Mouse (Mus musculus): ENCODE measurements around the gene Bmper. TPM values are rescaled to one million over a fixed set of nuclear protein-coding genes. Genes with fewer than 3 reads are reported as not detected.

Bmper gene
- polyA plus RNA-seq, 1 experiment from 2014 or later, result 10.9 TPM

DNA sequence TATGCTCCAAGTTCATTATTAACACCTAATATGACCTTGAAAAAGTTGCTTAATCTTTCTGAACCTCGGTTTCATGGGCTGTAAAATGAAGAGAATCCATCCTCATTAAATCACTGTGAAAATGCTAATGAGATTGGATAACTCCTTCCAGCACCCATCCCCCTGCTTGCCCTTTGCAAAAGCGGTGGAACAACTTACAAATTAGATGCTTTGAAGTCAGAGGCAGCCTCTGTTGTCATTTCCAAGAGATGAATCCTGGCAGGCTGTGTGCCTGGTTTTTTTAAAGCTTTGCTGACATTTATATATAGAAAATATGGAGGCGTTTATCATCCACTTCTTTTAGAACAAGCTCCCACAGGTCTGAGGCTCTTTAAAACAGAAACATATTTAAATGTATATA lies 274.8 kb downstream of the Bmper start:
- Histone ChIP-seq H3K9me3 (replicated peaks; ENCODE audit: control insufficient read depth, low read length) (no peaks in the 10 kb centered on the region), H3K36me3 (ENCODE audit: control insufficient read depth, insufficient read depth, low read length) (no peaks in the 10 kb centered on the region), H3K27me3 (ENCODE audit: control insufficient read depth, insufficient read depth, low read length) (no peaks in the 10 kb centered on the region), H3K4me2 (no peak overlapping the region), H3K4me3 (ENCODE audit: low read depth, low read length) (no peak overlapping the region), H3K4me1 (ENCODE audit: control insufficient read depth, insufficient read depth, low read length) (no peaks in the 10 kb centered on the region), H3K27ac (ENCODE audit: low read depth, low read length) (no peak overlapping the region), H3K9ac (ENCODE audit: low read depth, low read length) (no peak overlapping the region)
- ATAC-seq (replicated peaks; ENCODE audit: insufficient number of reproducible peaks, low FRiP score, low TSS enrichment), result no peak
- 24% methylated on average over 3 of the region's 3 CpGs for WGBS (ENCODE audit: insufficient replicate concordance)

DNA sequence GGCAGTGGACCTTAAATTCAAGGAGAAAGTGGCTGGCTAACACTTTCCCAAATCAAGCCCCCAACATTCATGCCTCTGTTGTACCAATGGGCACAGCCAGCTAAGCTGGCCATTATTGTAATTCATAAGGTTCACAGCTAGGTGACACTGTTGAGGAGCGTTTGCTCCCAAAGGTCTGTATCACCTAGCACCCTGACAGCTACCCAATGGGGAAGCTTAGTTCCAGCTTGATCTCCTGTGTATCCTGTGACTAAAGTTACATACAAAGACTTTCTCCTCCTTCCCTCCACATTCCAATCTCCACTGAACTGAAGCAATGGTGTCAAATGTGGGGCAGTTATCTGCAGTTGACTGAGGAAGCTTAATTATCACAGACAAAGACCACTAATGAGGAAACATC lies 311.0 kb downstream of the Bmper start:
- ATAC-seq (replicated peaks; ENCODE audit: insufficient number of reproducible peaks, low FRiP score, low TSS enrichment), result no peak
- Histone ChIP-seq H3K4me3 (ENCODE audit: low read depth, low read length) (no peak overlapping the region), H3K9ac (ENCODE audit: low read depth, low read length) (no peak overlapping the region), H3K36me3 (ENCODE audit: control insufficient read depth, insufficient read depth, low read length) (no peaks in the 10 kb centered on the region), H3K4me2 (no peak overlapping the region), H3K27ac (ENCODE audit: low read depth, low read length) (no peak overlapping the region), H3K4me1 (ENCODE audit: control insufficient read depth, insufficient read depth, low read length) (peaks cover 7% of the 10 kb centered on the region; the same call in 1 of the 2 replicates), H3K9me3 (replicated peaks; ENCODE audit: control insufficient read depth, low read length) (no peaks in the 10 kb centered on the region), H3K27me3 (ENCODE audit: control insufficient read depth, insufficient read depth, low read length) (no peaks in the 10 kb centered on the region)
- 7% methylated on average over 1 of the region's 1 CpGs for WGBS (ENCODE audit: insufficient replicate concordance)
